Mouse (Mus musculus): ENCODE results near the gene Rab3ip. TPM values are rescaled to one million over a fixed set of nuclear protein-coding genes. Genes with fewer than 3 reads are reported as not detected.

Rab3ip gene
- 138 and 151 TPM in 2 replicates for polyA plus RNA-seq (2012; rRNA removed)

DNA sequence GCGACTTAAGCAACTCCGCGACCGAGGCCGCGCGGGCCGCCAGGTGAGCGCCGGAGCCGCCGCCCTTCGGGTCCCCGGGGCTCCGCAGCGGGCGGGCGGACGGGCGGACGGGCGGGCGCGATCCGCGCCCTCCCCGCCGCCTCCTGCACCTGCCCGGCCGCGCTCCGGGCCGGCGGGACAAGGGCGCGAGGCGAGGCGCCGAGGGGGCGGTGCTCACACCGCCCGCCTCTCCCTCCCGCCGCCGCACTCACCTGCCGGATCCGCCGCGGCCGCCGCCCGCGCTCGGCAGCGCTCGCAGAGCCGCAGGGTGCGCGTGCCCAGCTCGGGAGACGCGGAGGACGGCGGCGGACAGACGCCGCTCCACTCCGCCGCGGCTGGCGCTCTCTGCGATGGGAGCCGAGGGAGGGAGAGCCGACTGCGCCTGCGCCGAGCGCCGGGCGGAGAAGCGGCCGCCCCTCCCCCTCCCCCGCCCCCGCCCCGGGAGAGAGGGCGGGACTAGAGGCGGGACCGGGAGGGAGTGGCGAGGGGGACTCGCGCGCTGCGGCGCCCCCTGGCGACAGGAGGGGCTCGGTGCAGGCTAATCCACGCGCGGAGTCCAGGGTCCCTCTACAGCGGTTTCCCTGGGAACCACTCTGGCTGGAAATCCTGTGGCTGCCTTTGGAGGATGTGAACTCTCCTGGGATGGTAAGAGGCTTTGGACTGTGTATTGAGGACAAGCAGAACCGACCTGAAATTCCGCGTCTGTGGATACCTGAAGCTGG, at the start of gene Rab3ip:
Gene Rab3ip (minus strand): TSS at position 761 of the 761 bp plus-strand sequence.
- no peaks in the 10 kb centered on the region for H3K36me3 ChIP-seq (ENCODE audit: control insufficient read depth, insufficient read depth, low read length)
- peak; percentile 89 for DNase-seq
- H3K27me3 ChIP-seq (ENCODE audit: control insufficient read depth, insufficient read depth, low read length), result no peaks in the 10 kb centered on the region
- H3K27ac ChIP-seq (ENCODE audit: control insufficient read depth, insufficient read depth, low read length), result 0 out of 2 replicates have a peak within 1 kb of the TSS, but pooled peaks have one; percentile 12
- peak; percentile 88 for TF ChIP-seq POLR2A (IDR thresholded peaks at IDR 0.05; ENCODE audit: control insufficient read depth, extremely low read depth, insufficient read depth, low read length, poor library complexity)
- peak; percentile 88 for TF ChIP-seq CTCF (IDR thresholded peaks at IDR 0.05; ENCODE audit: borderline replicate concordance, control insufficient read depth, extremely low read depth, insufficient read depth, low read length, poor library complexity)
- H3K4me1 ChIP-seq (replicated peaks; ENCODE audit: control insufficient read depth, insufficient read depth, low read length), result peaks cover 8% of the 10 kb centered on the region
- 1% methylated on average over 100 of the region's 103 CpGs for whole genome bisulfite sequencing
- H3K4me3 ChIP-seq (ENCODE audit: control insufficient read depth, insufficient read depth, low read length), result peak within 1 kb of the TSS; percentile 62

GRCm38 (mm10) chr10:116998716-116999455, 48.3 kb upstream of the Rab3ip start:
- no peaks in the 10 kb centered on the region for H3K27me3 ChIP-seq (ENCODE audit: control insufficient read depth, insufficient read depth, low read length)
- no peak for DNase-seq
- H3K27ac ChIP-seq (ENCODE audit: control insufficient read depth, insufficient read depth, low read length), result no peak overlapping the region
- no peaks in the 10 kb centered on the region for H3K4me1 ChIP-seq (replicated peaks; ENCODE audit: control insufficient read depth, insufficient read depth, low read length)
- TF ChIP-seq CTCF (IDR thresholded peaks at IDR 0.05; ENCODE audit: borderline replicate concordance, control insufficient read depth, extremely low read depth, insufficient read depth, low read length, poor library complexity), result no peak
- no peak for TF ChIP-seq POLR2A (IDR thresholded peaks at IDR 0.05; ENCODE audit: control insufficient read depth, extremely low read depth, insufficient read depth, low read length, poor library complexity)
- H3K36me3 ChIP-seq (ENCODE audit: control insufficient read depth, insufficient read depth, low read length), result no peaks in the 10 kb centered on the region
- H3K4me3 ChIP-seq (ENCODE audit: control insufficient read depth, insufficient read depth, low read length), result no peak overlapping the region
- WGBS, result 91% methylated on average over 17 of the region's 17 CpGs

GRCm38 (mm10) chr10:116996236-116996600, 45.6 kb upstream of the Rab3ip start:
- TF ChIP-seq POLR2A (IDR thresholded peaks at IDR 0.05; ENCODE audit: control insufficient read depth, extremely low read depth, insufficient read depth, low read length, poor library complexity) (no peak), CTCF (IDR thresholded peaks at IDR 0.05; ENCODE audit: borderline replicate concordance, control insufficient read depth, extremely low read depth, insufficient read depth, low read length, poor library complexity) (no peak)
- H3K27me3 ChIP-seq (ENCODE audit: control insufficient read depth, insufficient read depth, low read length), result no peaks in the 10 kb centered on the region
- no peak overlapping the region for H3K27ac ChIP-seq (ENCODE audit: control insufficient read depth, insufficient read depth, low read length)
- DNase-seq, result no peak
- no peaks in the 10 kb centered on the region for H3K4me1 ChIP-seq (replicated peaks; ENCODE audit: control insufficient read depth, insufficient read depth, low read length)
- H3K36me3 ChIP-seq (ENCODE audit: control insufficient read depth, insufficient read depth, low read length), result no peaks in the 10 kb centered on the region
- H3K4me3 ChIP-seq (ENCODE audit: control insufficient read depth, insufficient read depth, low read length), result no peak overlapping the region
- 46% methylated on average over 6 of the region's 6 CpGs for WGBS

GRCm38 (mm10) chr10:116995584-116996235, 45.1 kb upstream of the Rab3ip start:
- H3K4me3 ChIP-seq (ENCODE audit: control insufficient read depth, insufficient read depth, low read length), result no peak overlapping the region
- no peaks in the 10 kb centered on the region for H3K36me3 ChIP-seq (ENCODE audit: control insufficient read depth, insufficient read depth, low read length)
- no peaks in the 10 kb centered on the region for H3K27me3 ChIP-seq (ENCODE audit: control insufficient read depth, insufficient read depth, low read length)
- no peak overlapping the region for H3K27ac ChIP-seq (ENCODE audit: control insufficient read depth, insufficient read depth, low read length)
- TF ChIP-seq POLR2A (IDR thresholded peaks at IDR 0.05; ENCODE audit: control insufficient read depth, extremely low read depth, insufficient read depth, low read length, poor library complexity) (no peak), CTCF (IDR thresholded peaks at IDR 0.05; ENCODE audit: borderline replicate concordance, control insufficient read depth, extremely low read depth, insufficient read depth, low read length, poor library complexity) (no peak)
- WGBS, result 76% methylated on average over 6 of the region's 6 CpGs
- no peak for DNase-seq
- H3K4me1 ChIP-seq (replicated peaks; ENCODE audit: control insufficient read depth, insufficient read depth, low read length), result no peaks in the 10 kb centered on the region

DNA sequence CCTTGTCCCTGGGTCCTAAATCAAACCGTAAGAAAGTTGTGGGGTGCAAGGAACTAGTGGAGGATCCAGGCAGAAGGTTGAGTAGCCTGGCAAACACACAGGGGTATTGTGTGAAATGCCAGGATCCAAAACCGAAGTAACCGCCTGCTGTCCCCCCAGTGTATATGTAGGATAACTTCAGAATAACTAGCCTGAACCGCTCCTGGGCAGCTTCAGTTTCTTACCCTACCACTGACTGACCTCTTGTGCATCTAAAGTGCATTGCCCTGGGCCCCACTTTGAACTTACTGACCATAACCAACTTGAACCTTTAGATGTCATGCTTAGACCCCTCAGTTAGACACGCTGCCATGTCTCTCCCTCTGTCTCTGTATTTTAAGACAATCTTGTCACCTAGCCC, 44.6 kb upstream of the Rab3ip start:
- WGBS, result 92% methylated on average over 5 of the region's 5 CpGs
- H3K27me3 ChIP-seq (ENCODE audit: control insufficient read depth, insufficient read depth, low read length), result no peaks in the 10 kb centered on the region

GRCm38 (mm10) chr10:116993971-116994370, 43.4 kb upstream of the Rab3ip start:
- no peak overlapping the region for H3K27ac ChIP-seq (ENCODE audit: control insufficient read depth, insufficient read depth, low read length)
- no peaks in the 10 kb centered on the region for H3K27me3 ChIP-seq (ENCODE audit: control insufficient read depth, insufficient read depth, low read length)
- no peaks in the 10 kb centered on the region for H3K4me1 ChIP-seq (replicated peaks; ENCODE audit: control insufficient read depth, insufficient read depth, low read length)
- H3K4me3 ChIP-seq (ENCODE audit: control insufficient read depth, insufficient read depth, low read length), result no peak overlapping the region
- H3K36me3 ChIP-seq (ENCODE audit: control insufficient read depth, insufficient read depth, low read length), result no peaks in the 10 kb centered on the region
- WGBS, result 92% methylated on average over 8 of the region's 8 CpGs
- no peak for DNase-seq
- TF ChIP-seq CTCF (IDR thresholded peaks at IDR 0.05; ENCODE audit: borderline replicate concordance, control insufficient read depth, extremely low read depth, insufficient read depth, low read length, poor library complexity) (no peak), POLR2A (IDR thresholded peaks at IDR 0.05; ENCODE audit: control insufficient read depth, extremely low read depth, insufficient read depth, low read length, poor library complexity) (no peak)

More for the DNA sequence above, 44.6 kb upstream of the Rab3ip start:
- Histone ChIP-seq H3K4me1 (replicated peaks; ENCODE audit: control insufficient read depth, insufficient read depth, low read length) (no peaks in the 10 kb centered on the region), H3K4me3 (ENCODE audit: control insufficient read depth, insufficient read depth, low read length) (no peak overlapping the region), H3K27ac (ENCODE audit: control insufficient read depth, insufficient read depth, low read length) (no peak overlapping the region), H3K36me3 (ENCODE audit: control insufficient read depth, insufficient read depth, low read length) (no peaks in the 10 kb centered on the region)
- DNase-seq, result no peak
- TF ChIP-seq POLR2A (IDR thresholded peaks at IDR 0.05; ENCODE audit: control insufficient read depth, extremely low read depth, insufficient read depth, low read length, poor library complexity) (no peak), CTCF (IDR thresholded peaks at IDR 0.05; ENCODE audit: borderline replicate concordance, control insufficient read depth, extremely low read depth, insufficient read depth, low read length, poor library complexity) (no peak)
